Mouse (Mus musculus) retina, embryonic 14.5 days (tissue): ENCODE measurements around the gene Slc25a3.

ENCODE experiments used
- DNase-seq: peaks from one replicate; pipeline ENCODE4 v3.0.0-alpha.2; 2015; ENCODE audit warnings: low spot score

The Slc25a3 gene

GRCm38 (mm10) chr10:91142654-91143191 lies 18.9 kb upstream of the Slc25a3 start:
- DNase-seq = no peak

- peak; percentile 79 for DNase-seq
Measured at GRCm38 (mm10) chr10:91141564-91141963, 17.7 kb upstream of the Slc25a3 start.

GRCm38 (mm10) chr10:91139148-91139766 lies 15.4 kb upstream of the Slc25a3 start:
- no peak for DNase-seq

GRCm38 (mm10) chr10:91138317-91138716 lies 14.5 kb upstream of the Slc25a3 start:
- DNase-seq = no peak

GRCm38 (mm10) chr10:91137400-91137799 lies 13.5 kb upstream of the Slc25a3 start:
- DNase-seq = no peak

GRCm38 (mm10) chr10:91135302-91135972 lies 11.6 kb upstream of the Slc25a3 start:
- DNase-seq = peak; percentile 81

GRCm38 (mm10) chr10:91131565-91131964 lies 7.7 kb upstream of the Slc25a3 start:
- DNase-seq = no peak

- no peak for DNase-seq
Measured at GRCm38 (mm10) chr10:91130792-91131191, 6.9 kb upstream of the Slc25a3 start.

GRCm38 (mm10) chr10:91128551-91129160 lies 4.8 kb upstream of the Slc25a3 start:
- DNase-seq = no peak

GRCm38 (mm10) chr10:91127395-91127794 lies 3.5 kb upstream of the Slc25a3 start:
- DNase-seq = no peak

GRCm38 (mm10) chr10:91126618-91127355 lies 2.9 kb upstream of the Slc25a3 start:
- DNase-seq = no peak

GRCm38 (mm10) chr10:91123281-91123827 lies 505 bp downstream of the Slc25a3 start:
- peak; percentile 32 for DNase-seq

- no peak for DNase-seq
Measured at GRCm38 (mm10) chr10:91122646-91123045, 1.2 kb downstream of the Slc25a3 start.

GRCm38 (mm10) chr10:91116958-91117357 lies 6.9 kb downstream of the Slc25a3 start:
- no peak for DNase-seq

GRCm38 (mm10) chr10:91109841-91110240 lies 14.0 kb downstream of the Slc25a3 start:
- DNase-seq = no peak

- DNase-seq = no peak
Measured at GRCm38 (mm10) chr10:91105981-91106380, 17.9 kb downstream of the Slc25a3 start.

- no peak for DNase-seq
Measured at GRCm38 (mm10) chr10:91102799-91103590, 20.9 kb downstream of the Slc25a3 start.

GRCm38 (mm10) chr10:91101936-91102335 lies 21.9 kb downstream of the Slc25a3 start:
- DNase-seq = no peak

- DNase-seq = no peak
Measured at GRCm38 (mm10) chr10:91100101-91100500, 23.8 kb downstream of the Slc25a3 start.

- no peak for DNase-seq
Measured at GRCm38 (mm10) chr10:91098056-91098455, 25.8 kb downstream of the Slc25a3 start.
